Mouse (Mus musculus) bone marrow macrophage, adult 2 months (primary cell): Measurements from ENCODE around the gene Urgcp. TPM values are rescaled to one million over a fixed set of nuclear protein-coding genes. Genes with fewer than 3 reads are reported as not detected.

ENCODE experiments used
- H3K27ac ChIP-seq: 2 replicates; pipeline ENCODE4 v1.5.1; 2012; ENCODE audit warnings: low read depth, low read length; ENCODE audit not compliant: insufficient read depth
- H3K4me1 ChIP-seq: 2 replicates; pipeline ENCODE4 v1.6.1; 2012; ENCODE audit warnings: low read length; ENCODE audit not compliant: control insufficient read depth, insufficient read depth
- H3K4me3 ChIP-seq: 2 replicates; pipeline ENCODE4 v1.5.1; 2012; ENCODE audit warnings: mild to moderate bottlenecking, low read length, moderate library complexity; ENCODE audit not compliant: insufficient read depth
- CTCF ChIP-seq: IDR thresholded peaks from 2 replicates; pipeline ENCODE4 v1.5.1; 2012; ENCODE audit warnings: low read depth, mild to moderate bottlenecking, low read length, moderate library complexity
- POLR2A ChIP-seq: IDR thresholded peaks from 2 replicates; pipeline ENCODE4 v1.6.1; 2012; ENCODE audit warnings: mild to moderate bottlenecking, low read depth, low read length, borderline replicate concordance
- polyA plus RNA-seq: library from polyadenylated mRNA; stranded (reverse); fragments of >200 nt; gene quantifications from 2 replicates; pipeline ENCODE4 v1.2.4, GENCODE M21; 2012; ENCODE audit not compliant: missing spikeins, insufficient read depth, insufficient read length

Gene Urgcp
- polyA plus RNA-seq, 1 experiment, result 17.3 TPM

- no peak overlapping the region for H3K27ac ChIP-seq
- TF ChIP-seq POLR2A (no peak), CTCF (no peak)
- no peak overlapping the region for H3K4me3 ChIP-seq
- H3K4me1 ChIP-seq, result peaks cover 2% of the 10 kb centered on the region
Observed at GRCm38 (mm10) chr11:5718611-5719354, 43.4 kb downstream of the Urgcp start.

DNA sequence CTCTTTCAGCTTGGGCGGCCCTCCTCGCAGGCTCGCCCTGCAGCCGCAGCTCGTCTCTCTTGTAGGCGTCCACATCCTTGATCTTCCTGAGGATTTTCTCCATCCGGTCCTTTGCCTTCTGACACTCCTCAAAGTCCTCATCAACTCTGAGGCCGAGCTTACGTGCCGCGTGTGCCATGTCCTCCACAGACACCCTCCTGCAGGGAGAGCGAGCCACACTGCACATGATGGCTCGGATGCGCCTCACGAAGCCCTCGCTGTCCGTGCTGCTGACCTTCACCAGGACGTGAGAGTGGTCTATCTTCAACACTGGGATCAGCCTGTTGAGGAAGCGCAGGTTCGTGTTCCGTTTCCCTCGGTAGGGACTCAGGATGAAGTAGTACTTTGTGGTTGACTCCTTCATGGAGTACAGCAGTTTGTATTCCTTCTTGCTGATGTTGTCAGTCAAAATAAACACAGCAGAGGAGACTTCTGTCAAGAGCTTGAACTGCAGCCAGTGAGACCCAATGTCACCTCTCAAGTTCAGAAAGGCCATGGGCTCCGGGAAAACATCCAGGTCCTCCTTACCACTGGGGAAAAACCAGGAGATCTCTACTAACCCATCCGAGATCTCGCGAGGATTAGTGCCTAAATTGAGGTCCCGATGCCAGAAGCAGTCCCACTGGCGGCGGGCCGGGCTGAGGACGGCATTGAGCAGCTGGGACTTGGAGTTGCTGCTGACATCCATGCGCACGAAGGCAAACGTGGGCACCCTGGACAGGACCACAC is 45.1 kb downstream of the Urgcp start:
- TF ChIP-seq POLR2A (no peak), CTCF (no peak)
- no peak overlapping the region for H3K4me3 ChIP-seq
- H3K27ac ChIP-seq, result no peak overlapping the region
- no peaks in the 10 kb centered on the region for H3K4me1 ChIP-seq

DNA sequence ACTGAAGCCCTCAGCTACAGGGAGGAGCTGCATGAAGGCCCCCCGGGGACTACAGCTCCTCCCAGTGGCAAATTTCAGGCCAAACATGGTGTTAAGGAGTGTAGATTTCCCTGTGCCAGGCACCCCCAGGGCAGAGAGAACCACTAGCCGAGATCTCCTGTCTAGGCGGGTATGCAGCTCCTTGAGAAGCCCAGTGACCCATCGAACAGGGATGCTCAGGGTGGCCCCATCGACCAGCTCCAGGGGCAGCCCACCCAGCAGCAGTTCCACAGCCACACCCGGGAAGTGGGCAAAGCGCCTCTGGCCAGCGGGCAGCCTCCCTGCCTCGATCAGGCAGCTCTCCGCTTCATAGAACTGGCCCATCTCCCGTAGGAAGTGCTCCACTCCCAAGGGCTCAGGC is 45.9 kb downstream of the Urgcp start:
- H3K27ac ChIP-seq, result no peak overlapping the region
- TF ChIP-seq POLR2A, result no peak
- H3K4me1 ChIP-seq, result no peaks in the 10 kb centered on the region
- H3K4me3 ChIP-seq, result no peak overlapping the region

DNA sequence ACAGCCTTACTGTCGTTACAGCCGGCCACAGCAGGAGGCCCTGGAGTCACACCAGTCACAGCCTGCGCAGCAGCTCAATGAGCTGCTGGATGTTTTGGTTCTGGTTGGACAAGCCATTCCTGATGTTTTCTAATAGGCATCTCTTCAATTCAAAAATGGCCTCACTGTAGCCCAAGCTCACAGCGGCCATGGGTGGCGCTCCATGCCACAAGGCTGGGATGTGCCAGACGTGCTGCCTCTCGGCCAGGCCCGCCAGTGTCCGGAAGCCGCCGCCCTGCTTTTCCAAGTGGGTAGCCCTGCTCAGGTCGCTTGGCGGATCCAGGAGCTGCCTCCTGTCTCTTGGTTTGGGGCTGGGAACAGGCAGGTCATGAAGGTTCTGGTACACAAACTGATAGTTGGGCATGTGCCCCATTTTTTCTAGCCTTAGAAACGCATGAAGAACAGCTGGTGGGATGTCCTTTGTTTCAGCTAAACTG is 46.5 kb downstream of the Urgcp start, which contains the start of gene Mrps24:
Gene Mrps24 (minus strand): TSS at position 51 of the 476 bp plus-strand sequence.
- H3K27ac ChIP-seq, result no peak within 1 kb of the TSS
- no peaks in the 10 kb centered on the region for H3K4me1 ChIP-seq
- no peak within 1 kb of the TSS for H3K4me3 ChIP-seq
- TF ChIP-seq POLR2A (no peak), CTCF (no peak)

DNA sequence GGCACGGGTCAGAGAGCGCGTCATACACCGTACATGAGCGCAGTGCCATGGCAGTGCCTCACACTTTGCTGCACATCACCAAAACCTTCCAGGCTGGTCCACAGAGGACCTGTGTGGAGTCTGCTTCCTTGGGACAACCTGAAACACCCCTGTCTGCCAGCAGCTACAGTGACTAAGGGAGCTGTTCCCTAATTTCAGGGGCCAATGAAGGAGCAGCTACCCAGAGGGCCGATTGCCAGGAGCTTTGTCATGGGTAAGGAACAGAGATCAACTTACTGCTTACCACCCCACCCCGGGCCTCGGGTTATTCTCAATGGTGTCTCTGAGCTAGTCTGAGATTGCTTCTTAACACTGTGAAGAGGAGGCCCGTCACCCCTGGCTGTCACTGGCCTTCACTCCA is 47.0 kb downstream of the Urgcp start:
- no peak for TF ChIP-seq CTCF
- no peak for TF ChIP-seq POLR2A
- Histone ChIP-seq H3K4me3 (no peak overlapping the region), H3K27ac (no peak overlapping the region), H3K4me1 (no peaks in the 10 kb centered on the region)

GRCm38 (mm10) chr11:5707530-5708353 is 54.4 kb downstream of the Urgcp start:
- peak overlapping the region; percentile 95 for H3K4me3 ChIP-seq
- H3K4me1 ChIP-seq, result peaks cover 8% of the 10 kb centered on the region
- no peak overlapping the region for H3K27ac ChIP-seq
- TF ChIP-seq POLR2A (peak; percentile 90; the same call in 1 of the 2 replicates), CTCF (0 out of 2 replicates have a peak, but pooled peaks have one; percentile 6)

DNA sequence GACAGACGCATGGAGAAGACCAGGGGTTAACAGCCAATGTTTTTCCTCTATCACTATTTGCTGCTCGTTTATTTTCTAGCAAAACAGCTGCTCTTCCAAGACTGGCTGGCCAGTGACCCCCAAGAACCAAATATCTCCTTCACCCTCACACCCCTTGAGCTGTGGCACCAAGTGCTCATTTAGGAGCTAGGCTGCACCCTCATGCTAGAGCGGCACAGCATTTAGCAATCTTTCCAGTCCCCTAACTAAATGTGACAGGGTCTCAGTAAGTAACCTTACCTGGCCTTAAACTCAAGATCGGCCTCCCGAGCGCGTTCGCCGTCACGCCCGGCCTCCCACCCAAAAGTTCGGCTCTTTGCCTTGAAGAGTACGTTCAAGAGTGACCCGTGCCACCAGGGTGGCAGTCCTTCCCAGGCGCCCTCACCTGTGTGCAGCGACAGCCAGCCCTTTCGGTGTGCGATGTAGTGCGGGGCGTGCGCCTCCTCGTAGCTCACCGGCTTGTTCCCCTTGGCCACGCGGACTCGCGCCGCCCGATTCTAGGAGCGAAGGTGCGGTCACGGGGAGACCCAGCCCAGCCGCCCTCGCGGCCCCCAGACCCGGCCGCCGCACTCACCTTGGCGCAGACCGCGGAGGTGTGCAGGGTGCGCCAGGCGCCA is 55.2 kb downstream of the Urgcp start:
- Histone ChIP-seq H3K4me1 (peaks cover 8% of the 10 kb centered on the region), H3K4me3 (peak overlapping the region; percentile 95), H3K27ac (no peak overlapping the region)
- TF ChIP-seq CTCF, result no peak
- TF ChIP-seq POLR2A, result no peak

DNA sequence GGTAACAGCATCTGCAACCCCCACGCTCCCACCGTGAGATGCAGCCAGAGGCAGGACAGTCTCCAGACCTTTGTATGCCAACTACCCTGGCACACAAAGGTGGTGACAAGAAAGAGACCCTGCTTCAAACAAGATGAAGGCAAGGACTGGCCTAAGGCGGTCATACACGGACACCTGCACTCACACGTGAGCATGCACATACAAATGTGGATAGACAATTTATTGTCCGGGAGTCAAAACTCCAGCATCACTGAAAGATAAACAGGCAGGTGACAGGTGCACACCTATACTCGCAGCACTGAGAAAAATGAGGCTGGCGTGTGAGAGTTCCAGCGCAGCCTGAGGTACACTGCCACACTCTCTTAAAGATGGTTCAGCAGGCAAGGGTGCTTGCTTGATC is 56.2 kb downstream of the Urgcp start:
- TF ChIP-seq CTCF (no peak), POLR2A (no peak)
- Histone ChIP-seq H3K4me1 (peaks cover 8% of the 10 kb centered on the region), H3K4me3 (peak overlapping the region; percentile 95), H3K27ac (no peak overlapping the region)

DNA sequence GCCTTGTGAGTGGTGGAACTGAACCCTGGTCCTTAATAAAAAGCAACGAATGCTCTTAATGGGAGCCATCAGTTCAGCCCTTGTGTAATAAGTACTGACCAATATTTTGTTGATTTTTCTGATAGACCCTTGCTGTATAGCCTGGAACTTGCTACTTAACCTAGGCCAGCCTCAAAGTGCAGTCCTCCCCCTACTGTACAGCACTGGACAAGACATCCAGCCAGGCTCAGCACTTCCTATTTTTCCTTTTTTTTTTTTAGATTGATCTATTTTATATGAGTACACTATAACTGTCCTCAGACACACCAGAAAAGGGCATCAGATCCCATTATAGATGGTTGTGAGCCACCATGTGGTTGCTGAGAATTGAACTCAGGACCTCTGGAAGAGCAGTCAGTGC is 58.8 kb downstream of the Urgcp start:
- Histone ChIP-seq H3K4me1 (peaks cover 8% of the 10 kb centered on the region), H3K27ac (no peak overlapping the region), H3K4me3 (no peak overlapping the region)
- TF ChIP-seq POLR2A (no peak), CTCF (no peak)
